Mouse (Mus musculus): ENCODE data around the gene Pacrg. TPM values are rescaled to one million over a fixed set of nuclear protein-coding genes. Genes with fewer than 3 reads are reported as not detected.

The Pacrg gene
- total RNA-seq, 1 experiment from 2014 or later: 2.3 TPM

DNA sequence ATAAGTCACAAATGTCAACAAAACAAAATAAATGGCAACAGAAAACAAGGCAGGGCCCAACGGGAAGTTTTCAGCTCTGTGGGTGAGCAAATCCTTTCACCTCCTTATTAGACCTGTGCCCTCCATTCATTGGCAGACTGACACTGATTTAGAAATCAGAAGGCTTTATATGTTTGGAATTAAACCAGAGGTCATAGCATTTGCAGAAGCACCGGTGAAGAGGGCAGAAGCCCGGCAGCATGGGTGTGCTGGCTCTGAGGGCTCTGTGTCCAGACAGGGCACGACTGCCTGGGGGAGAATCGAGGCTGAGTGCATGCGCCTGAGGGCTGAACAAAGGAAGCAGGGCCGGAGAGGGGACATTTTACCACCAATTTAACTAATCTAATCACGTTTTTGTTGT lies 344.5 kb downstream of the Pacrg start:
- DNase-seq: peak; percentile 38

DNA sequence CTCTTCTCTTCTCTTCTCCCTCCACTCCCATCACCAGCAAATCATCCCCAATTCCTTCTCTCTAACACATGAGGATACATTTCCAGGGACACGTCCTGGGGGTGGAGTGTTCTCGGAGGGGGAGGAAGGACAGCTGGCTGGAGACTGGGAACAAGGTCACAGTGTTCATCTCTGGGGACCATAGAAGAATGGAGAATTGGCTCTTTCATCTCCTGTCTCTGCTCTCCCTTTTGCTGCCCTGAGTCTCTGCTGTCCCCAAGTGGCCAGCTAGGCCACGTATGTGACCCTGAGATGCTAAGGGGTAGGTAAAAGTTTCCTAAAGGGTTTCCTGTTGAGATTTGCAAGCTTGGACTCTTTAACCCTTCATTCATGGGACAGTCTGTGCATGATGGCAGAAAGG lies 347.0 kb downstream of the Pacrg start:
- peak; percentile 74 for DNase-seq

DNA sequence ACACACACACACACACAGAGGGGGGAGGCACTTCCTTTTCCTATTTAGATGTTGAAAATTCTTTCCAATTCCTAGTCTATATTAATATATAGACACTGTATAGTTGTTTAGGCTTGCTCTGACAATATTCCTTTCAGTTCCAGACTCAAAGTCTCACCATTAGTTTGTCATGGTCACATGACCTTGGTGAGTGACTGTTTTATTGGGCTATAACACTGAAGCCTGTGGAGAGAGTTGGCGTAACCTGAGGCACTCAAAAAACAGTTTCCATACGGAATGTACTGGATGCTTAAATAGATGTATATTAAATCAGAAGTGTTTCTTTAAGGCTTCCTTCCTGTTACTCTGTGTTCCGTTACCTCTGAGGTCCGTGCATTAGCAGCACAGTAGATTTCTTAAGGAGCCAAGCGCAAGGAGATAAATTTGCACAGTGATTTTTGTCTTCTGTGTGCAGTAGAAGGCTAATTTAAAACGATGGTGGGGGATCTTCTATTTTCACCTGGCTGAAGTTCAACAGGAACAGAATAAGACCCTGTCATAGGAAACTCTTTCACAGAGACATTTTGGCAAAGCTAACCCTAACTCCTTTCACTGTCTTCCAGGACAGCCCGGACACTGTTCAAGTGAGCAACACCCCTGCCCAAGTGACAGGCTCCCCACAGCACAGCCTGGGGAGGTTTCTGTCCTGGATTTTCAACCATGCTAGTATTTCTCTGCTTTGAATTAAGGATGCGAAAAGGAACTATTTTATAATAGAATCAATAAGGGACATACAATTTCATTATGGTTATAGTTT lies 349.5 kb downstream of the Pacrg start:
- DNase-seq: no peak

DNA sequence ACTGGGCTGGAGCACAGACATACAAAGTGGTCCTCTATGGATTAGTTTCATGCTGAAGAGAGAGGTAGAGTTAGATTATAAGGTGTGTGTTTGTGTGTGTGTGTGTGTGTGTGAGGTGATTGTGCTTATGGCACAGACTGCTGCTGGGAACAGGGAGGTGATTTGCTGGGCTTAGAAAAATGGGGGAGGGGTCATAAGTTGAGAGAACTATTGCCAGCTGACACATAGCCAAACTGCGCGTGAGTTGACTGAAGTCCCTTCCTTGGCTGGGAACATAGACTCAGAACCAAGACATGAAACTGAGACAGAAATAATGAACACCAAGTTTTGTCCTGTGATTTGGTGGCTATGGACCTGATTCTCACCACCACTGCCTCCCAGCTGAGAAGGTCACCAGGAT lies 351.2 kb downstream of the Pacrg start:
- DNase-seq: no peak

DNA sequence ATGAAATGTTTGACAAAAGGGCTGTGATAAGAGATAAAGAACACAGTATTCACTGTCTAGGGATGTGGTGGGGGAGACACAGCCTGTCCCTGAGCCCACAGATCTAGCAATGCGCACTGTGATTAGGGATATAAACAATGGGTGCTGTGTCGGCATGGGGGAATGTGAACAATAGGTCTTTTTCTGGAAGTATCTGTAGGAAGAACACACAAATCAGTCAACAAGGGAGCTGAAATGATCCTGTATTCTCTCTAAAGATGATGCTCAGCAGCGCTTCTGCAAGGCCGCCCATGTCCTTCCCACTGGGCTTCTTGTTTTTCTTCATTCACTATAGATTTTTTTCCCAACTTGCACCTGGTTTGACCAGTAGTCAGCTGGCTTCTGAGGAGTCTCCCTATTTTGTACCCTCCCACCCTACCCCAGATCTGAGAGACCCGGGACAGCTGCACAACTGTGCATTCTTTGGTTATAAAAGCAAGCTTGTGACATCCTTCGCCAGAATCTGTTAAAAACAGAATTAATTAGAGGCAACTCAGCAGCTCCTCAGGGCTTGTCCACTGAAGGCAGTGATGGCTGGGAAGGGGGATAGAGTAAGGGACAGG lies 356.1 kb downstream of the Pacrg start:
- no peak for DNase-seq

DNA sequence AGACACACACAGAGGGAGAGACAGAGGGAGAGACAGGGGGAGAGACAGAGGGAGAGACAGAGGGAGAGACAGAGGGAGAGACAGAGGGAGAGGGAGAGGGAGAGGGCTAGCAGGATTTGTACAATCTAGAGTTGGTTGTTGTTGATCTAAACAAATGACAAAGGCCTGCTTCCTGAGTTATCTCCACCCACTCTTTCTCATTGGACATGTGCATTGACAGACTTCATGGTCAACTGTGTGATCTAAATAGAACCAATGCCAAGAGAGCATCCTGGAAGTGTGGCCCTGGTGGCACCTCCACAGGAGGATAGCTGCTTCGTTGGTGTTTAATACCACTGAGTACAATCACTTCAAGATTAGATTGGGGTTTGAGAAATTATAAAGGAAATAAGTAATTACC lies 359.0 kb downstream of the Pacrg start:
- DNase-seq: no peak

DNA sequence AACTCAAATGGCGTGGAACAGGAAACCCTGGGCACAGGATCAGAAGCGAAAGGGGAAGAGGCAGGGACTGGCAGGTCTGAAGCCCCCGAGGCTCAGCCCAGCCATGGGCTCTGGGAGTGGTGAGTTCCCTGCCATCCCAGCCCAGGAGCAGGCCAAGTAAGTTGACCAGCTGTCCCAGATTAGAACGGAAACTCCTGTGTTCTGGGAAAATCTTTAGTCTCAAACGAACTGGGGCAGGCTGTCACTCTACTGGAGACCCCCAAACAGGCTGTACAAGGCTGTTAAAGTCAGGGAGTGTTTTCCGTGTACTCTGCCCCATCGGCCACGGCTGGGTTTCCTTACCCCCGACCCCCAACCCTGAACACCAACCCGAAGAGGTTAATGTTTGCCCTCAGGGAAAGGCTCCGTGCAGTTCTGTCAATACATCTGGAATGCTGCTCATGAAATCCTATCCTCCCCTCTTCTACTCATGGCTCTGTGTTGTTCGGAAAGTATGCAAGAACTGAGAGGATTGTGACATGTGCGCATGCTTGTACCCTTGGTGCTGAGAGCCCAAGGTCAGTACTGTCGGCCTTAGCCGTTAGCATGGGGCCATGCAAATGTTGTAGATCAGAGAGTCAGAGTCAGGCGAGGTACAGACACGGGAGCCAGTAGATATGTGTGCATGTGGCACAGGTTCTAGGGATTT lies 360.9 kb downstream of the Pacrg start:
- peak; percentile 72 for DNase-seq

DNA sequence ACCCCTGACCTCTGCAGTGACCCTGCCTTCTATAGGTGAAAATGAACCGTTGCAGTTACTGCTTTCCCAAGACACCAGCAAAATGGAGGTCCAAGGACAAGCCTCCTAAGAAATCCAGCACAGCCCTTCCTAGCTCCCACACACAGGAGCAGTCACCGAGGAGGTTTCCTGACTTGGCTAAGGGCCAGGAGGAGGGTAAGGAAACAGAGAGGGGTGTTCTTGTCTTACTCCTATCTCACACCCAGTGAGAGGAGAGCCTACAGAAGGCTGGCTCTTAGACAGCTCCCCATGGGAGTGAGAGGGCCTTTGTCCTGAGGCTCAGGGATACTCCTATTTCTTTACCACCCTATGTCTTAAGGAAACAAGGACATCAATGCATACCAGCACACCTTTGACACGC lies 361.7 kb downstream of the Pacrg start:
- no peak for DNase-seq

DNA sequence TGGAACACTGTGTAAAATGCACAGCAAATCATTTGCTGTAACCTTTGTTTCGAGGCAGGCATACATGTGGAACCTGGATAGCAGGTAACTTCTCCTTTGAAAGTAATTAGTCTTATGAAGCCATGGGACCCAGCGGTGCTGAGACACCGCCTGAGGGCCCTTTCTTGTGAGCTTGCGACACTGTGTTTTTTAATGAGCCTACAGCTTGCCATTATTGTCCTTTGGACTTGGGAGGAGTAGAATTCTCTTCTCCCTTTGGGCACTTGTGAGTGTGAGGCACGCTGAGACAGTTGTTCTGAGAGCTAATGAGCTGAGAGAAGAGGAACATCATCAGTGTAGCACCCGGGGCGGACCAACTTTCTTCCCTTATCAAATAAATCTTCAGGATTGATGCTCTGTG lies 363.3 kb downstream of the Pacrg start:
- no peak for DNase-seq

DNA sequence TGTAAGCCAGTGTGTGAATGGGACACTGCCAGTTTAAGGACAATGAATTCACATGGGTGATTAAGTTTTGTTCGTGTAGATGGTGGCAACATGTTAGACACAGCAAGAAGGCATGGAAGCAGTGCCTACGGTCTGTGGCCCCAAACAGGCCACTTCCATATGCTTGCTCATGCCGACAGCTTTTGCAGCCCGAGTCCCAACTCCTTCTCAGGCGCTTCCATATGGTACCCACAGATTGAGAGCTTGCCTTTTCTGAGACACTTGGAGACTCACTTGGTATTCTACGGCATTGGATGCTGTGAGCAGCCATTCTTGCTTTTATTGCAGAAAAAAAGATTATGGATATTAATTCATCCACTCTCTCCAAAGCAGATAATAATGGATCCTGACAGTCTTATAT lies 365.1 kb downstream of the Pacrg start:
- DNase-seq: no peak

DNA sequence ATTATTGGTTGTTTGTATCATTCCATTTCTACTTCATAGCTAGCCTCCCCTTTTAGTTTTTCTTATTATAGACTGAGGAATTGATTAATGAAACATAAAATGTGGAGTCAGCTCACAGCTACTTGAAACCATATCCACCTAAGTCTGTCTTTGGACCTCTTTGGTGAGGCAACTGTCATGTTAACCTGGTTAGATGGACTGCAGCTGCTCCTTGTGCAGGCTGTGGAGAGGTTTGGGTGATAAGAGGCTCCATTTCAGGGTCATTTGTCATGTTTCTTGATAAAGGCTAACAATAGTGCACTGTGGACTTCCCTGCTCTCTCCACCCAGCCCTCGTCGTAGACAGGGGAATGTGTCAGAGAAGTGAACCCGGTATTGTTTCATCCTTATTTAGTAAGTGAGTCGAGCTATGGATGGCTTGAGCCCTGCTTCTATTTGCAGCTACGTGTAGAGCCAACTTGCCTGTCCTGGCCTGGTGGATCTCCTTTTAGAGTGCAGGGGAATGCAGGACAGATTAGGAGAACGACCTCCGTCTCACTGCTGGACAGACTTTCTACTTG lies 366.2 kb downstream of the Pacrg start:
- no peak for DNase-seq

DNA sequence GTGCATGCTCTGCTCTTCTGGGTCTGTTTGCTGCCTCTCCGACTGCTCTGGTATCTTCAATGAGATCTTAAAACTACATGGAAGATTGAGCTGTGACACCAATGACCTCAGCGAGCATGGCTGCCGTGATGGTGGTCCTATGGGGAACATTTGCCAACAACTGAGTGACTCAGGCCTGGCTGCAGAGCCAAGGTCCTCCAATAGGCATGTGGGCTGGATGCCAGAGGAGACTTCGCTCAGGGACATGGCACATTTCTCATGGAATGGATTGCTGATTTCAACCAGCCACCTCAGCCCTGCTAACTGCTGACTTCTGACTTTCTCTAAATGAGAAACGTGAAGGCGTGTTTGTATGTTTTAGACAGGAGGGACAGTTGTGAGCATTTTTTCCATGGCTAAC lies 366.9 kb downstream of the Pacrg start:
- DNase-seq: peak; percentile 92

DNA sequence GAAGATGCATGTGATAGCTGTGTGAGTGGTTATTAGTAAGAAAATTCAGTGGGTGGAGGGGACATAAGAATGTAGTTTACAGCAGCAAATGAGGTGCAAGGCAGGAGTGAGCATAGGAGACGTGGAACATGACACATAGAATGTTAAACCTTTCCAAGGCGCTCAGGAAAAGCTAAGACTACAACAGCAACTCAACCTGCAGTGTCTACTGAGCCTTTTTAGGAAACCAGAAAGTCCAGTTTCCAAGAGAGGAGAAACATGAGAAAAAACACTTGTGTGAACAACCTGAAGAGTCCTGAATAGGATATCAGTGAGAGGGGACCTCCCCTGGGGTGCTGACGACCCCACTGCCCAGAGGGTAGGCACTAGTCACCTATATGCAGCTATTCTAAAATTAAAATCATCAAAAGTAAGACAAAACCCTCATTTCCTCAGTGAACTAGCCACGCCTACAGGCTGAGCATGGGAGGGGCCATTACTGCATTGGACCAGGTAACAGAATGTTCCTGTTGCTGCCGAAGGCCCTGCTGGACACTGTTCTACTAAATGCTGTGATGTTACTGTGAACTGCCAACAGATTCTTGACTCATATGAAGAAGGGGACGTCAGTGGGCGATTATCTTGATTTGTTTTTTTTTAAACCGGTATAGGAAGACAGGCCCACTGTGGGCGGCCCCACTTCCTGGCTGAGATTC lies 370.1 kb downstream of the Pacrg start:
- no peak for DNase-seq

DNA sequence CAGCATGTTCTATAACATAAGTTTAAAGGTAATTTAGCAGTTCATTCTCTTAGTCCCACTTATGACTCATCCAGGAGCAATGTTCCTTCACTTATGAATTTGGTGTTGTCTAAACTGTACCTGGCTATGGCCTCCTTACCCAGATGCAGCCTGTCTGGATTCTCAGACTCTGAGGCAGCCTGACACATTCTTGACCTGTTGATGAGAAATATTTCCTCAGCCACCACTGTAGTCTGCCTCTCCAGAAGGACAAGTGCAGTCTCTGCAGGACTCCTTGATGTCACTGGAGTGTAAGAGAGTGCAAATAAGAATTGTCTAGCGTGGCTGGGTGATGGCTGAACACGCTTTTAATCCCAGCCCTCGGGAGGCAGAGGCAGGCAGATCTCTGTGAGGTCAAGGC lies 373.0 kb downstream of the Pacrg start:
- DNase-seq: no peak

DNA sequence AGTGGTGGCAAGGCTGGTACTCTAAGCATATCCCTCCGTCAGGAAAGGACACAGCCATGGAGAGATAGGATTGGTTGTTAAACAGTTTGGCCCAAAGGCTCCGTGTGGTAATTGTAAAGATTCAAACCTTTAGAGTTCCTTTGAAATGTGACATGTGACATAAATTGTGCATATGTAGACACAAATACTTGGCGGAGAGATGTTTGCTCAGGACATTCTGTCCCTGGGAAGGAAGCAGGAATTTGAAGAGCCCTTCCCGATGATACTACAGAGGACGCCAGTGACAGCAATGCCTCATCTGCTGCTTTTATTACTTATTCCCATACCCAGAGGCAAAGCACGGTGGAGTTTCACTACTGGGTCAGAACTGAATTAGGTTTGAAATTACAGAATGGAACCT lies 374.6 kb downstream of the Pacrg start:
- no peak for DNase-seq

DNA sequence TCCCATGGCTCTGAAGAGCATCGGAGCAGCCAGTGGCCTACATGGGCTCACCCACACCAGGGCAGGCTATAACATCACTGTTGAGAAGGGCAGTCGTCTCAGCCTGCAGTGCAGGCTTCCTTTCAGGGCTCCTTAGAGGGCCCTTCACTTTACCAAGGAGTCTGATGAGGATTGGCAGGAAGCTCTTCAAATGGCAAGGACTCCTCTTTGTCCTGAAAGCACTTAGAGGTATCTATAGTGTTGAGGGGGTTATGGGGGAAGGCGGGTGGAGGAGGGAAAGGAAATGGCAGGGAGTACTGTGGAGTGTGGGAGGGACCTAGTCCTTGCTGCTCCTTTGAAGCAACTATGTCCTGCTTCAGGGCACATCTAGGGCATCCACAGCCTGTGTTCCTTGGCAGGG lies 375.4 kb downstream of the Pacrg start:
- DNase-seq: no peak

DNA sequence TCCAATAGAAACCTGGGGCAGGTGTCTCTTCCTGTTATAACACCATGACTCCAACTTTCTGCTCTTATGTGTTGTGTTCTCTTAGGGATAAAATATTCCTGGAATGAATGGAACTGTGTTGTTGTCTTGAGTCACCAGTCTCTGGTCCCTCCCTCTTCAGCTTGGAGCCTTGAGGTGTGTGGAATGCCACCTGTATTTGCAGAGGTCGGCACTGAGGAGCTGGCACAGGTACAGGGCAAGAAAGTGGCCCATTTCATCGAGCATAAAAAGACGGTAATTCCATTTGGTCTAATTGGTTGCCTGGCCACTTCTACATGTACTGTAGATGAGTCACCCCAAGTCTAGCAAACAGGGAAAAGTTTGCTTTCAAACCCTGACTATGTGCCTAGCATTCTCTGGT lies 376.5 kb downstream of the Pacrg start:
- DNase-seq: no peak

DNA sequence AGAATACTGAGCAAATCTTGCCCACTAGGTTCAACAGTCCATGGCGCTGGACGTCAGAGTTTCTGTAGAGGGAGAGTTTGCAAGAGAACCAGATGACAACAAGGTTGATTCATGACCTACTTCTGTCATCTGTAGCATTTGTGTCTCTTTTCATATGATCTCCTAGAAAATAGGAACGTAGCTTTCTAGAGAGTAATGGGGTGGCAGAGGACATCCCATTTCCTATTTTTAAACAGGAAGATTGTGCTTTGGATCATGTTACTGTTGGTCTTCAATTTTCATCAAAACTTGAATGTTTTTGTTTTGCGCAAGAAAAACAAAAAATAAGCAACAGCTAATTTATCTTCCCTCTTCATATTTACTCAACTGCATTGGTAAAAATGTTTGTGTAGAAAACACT lies 379.2 kb downstream of the Pacrg start:
- DNase-seq: no peak

DNA sequence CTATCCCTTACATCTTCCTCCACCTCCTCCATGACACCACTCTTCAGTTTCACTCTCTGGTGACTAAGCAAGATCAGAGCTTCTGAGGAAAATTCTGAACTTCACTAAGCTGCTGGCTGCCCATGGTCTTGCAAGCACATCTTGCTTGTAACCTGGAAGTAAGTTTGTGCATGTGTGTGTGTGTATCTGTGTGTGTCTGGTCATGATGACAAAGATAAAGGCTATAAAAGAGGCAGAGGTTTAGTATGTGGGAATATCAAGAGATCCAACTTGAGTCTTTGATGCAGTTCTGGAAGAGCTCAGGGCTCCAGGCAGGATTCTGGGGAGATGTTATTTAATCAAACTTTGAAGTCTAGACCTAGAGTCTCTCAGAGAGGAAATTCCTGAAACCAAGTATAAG lies 381.4 kb downstream of the Pacrg start:
- no peak for DNase-seq

DNA sequence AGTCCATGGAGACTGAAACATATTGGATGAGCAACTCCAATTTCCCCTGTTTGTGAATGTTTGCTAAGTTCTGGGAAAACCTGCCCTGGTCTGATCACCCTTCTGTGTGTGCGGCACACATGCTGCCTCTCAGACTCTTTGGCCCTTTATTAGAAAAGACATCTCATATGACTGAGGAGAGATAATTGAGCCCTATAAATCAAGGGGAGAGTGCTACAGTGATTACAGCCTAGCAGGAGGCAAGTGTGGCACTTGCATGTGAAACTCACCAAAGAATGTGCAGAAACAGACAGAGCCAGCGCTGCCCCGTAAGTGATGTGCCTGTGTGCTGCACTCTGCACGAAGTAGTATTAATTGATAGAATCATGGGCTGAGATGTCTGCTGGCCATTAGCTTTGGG lies 383.7 kb downstream of the Pacrg start:
- no peak for DNase-seq

DNA sequence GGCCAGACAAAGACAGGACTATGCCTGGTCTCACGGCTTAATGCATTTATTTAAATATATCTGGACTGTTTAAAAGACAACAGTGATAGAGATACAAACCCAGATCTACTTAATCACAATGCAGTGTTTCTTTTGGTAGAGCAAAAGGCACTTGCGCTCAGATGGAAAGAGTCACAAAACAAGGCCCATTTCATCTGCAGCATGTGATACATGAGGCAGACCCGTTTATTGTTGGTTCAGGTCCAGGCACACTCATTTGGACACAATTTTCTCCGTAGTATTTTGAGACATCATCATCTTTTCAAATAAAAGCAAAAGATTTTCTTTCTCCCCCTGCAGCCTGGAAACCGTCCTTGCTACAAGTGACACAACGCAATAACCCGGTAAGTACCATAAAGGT lies 384.1 kb downstream of the Pacrg start:
- no peak for DNase-seq

DNA sequence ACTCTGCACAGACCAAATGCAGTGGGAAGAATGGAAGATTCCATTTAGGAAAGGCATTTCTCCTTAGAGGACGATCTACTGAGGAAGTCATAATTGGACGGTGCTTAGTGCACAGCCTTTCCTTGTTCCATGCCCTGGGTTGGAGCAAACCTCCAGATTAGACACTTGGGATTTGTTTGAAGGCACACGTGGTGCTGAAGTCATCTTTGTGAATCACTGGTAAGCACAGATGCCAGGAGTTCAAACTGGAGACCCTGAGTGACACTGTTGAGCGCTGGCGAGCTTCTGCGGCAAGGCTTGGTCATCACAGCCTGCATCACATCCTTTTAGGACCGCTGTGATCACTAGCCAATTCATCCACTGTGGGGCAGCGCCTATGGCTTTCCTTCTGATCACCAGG lies 385.7 kb downstream of the Pacrg start:
- no peak for DNase-seq

DNA sequence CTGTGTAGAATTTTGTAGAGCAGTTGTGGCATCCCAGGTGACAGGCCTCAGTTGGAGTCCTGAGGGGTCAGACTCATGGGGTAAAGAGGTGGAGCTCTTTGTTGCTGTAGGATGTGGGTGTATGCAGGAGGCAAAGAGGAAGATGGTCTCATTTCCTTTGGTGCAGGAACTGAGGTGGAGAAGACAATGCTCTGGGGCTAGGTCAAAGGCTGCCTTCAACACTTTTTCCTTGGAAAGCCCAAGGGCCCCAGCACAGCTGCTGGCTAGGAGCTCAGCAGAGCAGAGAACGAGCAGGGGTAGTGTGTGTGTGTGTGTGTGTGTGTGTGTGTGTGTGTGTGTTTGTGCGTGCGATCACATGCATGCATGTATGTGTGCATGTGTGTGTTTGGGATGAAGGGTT lies 387.3 kb downstream of the Pacrg start:
- DNase-seq: no peak

Data from adrenal gland, postnatal 14 days (tissue).